Mouse (Mus musculus): ENCODE results near the gene Sema3b.

The Sema3b gene

DNA sequence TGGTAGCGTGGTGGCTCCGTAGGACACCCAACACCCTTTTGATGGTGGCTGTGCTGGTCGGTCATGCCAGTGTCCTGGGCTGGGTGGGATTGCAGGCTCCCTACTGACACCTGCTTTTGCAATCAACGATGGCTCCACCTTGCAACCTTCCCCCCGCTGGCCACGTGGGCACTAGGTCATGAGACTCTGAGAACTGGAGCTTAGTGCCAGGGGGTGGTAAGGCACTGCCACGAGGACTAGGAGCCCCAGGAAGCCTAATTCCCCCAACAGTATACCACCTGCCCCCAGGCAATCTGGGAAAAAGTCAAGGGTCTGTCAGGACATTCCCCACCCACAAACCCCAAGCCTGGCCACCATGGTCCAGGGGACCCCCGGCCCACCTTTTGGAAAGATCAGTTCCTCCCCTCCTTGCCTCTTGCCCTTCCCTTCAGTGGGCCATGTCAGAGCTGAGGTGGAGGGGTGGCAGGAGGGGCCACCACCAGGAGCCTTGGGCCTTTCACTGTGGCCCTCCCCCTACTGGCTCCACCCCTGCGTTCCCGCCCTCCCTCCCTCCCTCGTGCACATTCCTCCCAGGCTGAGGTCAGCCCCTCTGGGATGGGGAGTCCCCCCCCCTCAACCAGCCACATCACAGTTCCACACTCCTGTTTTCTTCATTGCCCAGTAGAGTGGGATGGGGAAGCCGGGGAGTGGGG is at the start of gene Sema3b:
Gene Sema3b (minus strand): TSS at position 489 of the 692 bp plus-strand sequence.
- no peak for DNase-seq (ENCODE audit: extremely low spot score, low spot score)

DNA sequence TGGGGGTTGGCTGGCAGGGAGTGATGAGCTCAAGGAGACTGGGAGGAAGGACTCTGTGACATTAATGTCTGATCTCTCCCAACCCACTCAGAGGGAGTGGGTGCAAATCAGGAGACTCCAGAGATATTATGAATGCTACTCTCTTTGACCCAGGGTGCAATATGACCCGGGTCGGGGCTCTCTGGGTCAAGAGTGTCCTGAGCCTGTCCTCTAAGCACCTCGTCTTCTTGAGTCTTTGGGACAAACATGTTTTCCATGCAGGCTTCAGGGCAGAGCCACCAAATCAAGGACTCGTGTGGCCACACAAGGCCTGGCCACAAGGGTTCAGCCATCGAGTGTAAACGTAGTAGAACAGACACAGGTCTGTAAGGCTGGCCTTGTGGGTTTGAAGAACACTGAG is 49.1 kb upstream of the Sema3b start:
- no peak for DNase-seq (ENCODE audit: extremely low spot score, low spot score)

DNA sequence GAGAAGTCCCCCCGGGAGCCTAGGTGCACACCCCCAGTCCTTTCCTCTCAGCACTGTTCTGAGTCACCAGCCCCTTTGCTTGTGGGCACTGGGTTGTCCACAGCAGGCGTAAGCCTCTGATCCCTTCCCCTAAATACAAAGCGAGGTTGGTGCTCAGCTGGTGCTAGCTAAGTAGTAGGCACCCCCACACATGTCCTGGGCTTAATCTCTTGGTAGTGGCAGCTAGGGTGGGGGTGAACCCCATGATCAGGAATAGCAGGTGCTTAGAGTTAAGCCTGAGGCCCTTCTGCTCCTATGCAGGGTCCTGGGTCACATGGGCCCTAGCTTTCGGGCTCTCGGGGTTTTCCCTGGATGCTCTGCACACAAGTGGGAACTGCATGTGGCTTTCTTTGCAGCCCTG is 48.1 kb upstream of the Sema3b start:
- DNase-seq (ENCODE audit: extremely low spot score, low spot score), result no peak

DNA sequence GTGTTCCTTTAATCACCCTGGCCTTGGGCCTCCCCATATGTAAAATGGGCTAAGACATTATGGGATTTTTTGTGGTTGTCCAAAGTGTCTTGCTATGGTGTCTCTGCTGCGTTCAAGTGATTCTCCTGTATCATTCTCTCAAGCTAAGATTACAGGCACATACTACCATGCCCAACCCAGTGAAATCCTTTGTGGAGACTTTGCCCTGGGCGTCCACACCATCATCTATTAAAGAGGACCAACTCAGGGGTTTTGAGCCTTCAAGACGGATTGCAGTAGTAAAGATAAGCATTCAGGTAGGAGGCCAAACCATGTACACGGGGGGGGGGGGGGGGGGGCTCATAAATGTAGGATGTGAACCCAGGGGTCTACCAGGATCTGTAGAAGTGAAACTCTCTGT is 45.6 kb upstream of the Sema3b start:
- DNase-seq (ENCODE audit: extremely low spot score, low spot score), result no peak

DNA sequence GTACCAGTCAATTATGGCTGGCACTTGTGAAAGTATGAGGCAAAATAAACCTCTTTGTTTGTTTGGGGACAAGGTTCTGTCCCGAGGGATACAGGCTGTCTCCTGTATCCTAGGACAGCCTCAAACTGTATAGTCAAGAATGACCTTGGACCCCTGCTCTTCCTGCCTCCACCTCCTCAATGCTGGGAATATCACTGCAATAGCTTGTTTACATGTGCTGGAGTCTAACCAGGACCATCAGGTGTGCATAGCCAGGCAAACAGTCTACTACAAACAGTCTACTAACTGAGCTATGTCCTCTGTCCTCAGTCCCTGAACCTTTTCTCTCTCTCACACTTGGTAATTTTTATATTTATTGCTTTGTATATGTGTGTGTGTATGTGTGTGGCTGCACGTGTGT is 44.4 kb upstream of the Sema3b start:
- no peak for DNase-seq (ENCODE audit: extremely low spot score, low spot score)

DNA sequence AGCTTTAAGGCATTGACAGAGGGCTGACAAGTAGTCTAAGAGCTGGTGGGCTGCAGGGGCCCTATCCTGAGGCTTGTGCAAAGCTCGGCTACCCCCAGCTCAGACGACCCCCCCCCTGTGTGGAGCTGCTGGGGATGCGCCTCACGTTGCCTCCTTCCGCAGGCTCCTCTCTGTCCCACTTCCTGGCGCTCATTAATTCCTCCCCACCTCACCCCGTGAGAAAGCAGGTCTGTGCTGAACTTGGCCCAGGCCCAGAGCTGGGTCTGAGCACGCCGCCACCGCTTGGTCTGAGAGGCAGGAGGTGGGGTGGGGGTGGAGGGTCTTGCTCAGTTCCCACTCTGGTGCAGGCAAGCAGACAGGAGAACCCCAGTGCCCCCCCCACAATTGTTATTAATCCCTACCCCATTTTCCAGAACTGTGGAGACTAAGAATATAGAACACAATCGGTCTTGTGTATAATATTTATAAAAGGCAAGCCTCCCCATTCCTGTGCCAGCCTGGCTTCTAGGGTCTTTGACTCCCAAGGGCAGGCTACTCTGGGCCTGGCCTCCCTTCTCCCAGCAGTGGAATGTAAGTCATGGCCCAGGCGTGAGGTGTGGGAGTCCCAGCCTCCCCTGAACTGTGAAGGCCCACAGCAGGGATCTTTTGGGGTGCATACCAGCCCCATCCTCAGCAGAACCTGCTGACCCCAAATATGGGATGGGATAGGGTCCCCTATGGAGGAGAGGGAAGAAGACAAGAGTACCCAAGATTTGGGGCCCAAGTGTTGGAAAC is 41.9 kb upstream of the Sema3b start:
- no peak for DNase-seq (ENCODE audit: extremely low spot score, low spot score)

DNA sequence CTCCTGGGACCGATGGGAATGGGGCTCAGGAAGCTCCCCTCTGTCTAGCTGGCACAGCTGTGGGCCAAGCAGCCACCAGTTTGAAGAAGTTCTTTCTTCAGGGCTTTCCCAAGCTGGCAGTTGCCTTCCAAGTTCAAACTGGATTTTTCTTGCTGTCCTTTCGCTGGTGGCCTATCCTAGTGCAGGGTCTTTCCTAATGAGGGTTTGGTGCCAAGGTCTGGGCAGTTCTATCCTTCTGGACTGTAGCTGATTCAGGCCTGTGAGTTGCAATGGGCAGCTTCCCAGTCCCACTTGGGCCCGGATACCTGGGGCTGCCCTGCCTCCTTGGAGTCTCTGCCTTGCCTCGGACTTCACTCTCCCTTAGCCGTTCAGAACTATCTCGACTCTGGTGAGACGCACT is 41.2 kb upstream of the Sema3b start:
- no peak for DNase-seq (ENCODE audit: extremely low spot score, low spot score)

DNA sequence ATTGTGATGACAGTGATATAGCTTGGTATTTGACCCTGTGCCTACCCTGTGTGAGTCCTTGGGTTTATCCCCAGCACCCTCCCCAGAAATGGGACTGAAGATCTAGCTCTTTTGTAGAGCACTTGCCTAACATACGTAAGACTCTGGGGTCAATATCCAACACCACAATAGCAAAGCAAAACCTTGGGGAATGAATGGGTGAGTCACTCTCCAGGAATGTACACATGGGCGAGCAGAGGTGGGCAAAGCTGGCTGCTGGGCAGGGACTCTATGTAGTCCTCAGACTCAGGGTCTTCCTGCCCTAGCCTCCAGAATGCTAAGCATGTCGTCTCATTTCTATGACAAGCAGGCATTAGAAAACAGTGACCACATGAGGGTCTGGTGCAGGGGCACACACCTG is 39.7 kb upstream of the Sema3b start:
- DNase-seq (ENCODE audit: extremely low spot score, low spot score), result no peak

DNA sequence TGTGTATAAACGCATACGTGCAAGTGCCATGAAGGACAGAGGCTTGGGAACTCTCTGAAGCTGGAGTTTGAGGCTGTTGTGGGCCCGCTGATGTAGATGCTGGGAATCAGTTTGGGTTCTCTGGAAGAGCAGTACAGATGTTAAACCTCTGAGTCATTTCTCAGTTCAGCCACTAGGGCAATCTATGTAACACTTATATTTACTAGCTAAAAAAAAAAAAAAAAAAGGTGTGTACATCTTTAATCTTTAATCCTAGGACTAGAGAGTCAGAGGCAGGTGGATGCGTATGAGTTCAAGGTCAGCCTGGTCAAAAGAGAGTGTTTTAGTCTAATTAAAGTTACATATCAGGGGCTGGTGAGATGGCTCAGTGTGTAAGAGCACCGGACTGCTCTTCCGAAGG is 37.9 kb upstream of the Sema3b start:
- no peak for DNase-seq (ENCODE audit: extremely low spot score, low spot score)

DNA sequence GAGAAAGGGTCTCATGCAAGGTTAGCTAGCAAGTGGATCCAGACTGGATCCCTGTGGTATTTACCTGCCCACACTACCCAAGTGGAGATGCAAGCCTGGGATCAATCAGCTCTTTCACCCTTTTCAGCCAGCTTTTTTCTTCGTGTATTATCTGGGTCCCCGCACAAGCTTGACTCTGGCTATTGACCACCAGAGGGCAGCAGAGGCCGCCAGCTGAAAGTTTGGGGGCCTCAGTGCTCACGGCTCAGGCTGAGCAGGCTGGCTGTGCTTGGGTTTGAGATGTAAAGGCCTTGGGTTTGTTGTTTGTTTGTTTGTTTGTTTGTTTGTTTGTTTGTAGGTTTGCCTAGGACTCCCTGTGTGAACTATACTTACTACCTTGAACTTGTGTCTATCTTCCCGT is 36.5 kb upstream of the Sema3b start:
- peak; percentile 88 for DNase-seq (ENCODE audit: extremely low spot score, low spot score)

DNA sequence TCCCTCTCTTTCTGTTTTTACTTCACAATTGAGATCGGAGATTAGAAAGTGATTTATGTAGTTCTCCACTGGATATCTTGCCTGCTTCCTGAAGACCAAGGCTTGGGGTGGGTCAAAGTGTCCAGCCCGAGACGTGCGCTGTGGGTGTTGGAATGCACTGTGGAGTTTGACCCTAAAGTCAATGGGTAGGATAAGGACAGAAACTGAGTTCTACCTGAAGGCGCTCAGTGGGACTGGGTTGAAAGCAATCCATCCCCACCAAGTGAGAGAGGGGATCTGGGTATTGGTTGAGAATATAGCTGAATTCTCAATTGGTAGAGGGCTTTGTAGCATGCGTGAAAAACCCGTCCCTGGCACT is 36.1 kb upstream of the Sema3b start:
- no peak for DNase-seq (ENCODE audit: extremely low spot score, low spot score)

DNA sequence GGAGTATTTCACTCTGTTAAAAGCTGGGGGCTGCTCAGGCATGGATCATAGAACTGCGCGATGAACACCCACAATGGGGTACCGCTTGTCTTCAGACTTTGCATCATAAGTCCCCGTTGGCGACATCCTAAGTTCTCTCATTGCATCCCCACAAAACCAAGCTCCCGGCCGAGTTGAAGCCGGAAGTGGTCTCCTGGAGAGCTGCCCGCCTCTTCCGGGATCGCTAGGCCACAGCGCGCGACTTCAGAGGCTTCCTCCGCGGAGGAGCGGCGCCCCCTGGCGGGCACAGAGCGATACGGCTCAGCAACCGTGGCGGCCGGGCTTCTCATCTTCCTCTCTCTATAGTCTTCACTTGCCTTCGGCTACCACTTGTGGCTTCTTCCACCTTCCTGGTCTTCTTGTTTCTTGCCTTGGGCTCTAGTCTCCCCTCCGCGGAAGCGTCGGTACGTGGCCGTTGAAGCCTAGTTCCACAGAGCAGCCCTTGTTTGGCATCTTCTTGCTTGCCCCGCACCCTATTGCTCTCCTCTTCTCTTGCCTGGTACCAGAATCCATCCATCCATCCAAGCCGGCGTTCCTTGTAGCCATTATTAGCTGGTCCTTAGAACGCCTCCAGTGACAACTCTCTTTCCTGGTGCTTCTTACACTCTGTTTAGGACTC is 35.6 kb upstream of the Sema3b start:
- peak; percentile 97 for DNase-seq (ENCODE audit: extremely low spot score, low spot score)

DNA sequence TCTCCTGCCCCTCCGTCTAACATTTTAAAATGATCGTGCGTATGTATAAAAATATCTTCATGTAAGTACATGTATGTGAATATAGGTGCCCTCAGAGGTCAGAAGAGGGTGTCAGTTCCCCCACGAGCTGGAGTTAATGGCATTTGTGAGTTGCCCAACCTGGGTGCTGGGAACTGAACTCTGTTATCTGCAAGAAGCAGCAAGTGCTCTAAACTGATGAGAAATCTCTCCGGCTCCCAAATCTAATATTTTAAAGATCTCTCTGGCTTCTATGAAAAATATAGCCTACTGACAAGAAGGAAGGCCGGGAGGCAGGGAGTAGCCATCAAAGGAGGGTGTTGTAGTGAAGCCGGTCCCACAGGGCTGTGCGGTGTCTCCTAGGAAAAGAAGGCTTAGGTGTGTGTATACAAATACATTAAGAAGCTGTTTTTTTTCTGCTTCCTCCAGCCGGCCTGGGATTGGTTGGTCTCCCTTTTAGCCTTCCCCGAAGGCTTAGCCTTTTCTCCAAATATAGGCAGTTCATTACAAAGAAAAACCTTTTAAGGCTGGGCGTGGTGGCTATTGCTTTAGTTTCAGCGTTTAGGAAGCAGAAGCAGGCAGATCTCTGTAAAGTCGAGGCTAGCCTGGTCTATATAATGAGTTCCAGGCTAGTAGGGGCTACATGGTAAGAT is 34.6 kb upstream of the Sema3b start:
- no peak for DNase-seq (ENCODE audit: extremely low spot score, low spot score)

DNA sequence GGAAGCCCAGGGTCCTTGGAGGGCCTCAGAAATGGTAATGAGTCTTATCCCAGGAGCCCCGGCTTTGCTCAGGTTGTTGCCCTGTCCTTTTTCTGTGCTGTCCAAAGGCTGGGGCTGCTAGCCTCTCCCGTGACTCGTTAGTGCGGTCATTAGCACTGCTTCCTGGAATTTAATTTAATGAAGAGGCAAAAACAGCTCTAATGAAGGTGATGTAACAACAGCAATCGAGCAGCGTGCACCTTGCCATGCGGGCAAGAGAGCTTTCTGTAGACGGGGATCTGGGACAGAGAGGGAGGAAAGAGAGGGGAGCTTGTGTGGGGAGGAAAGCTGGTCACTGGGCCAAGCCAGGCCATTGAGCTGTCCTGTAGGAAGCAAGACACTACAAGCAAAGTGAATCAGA is 32.6 kb upstream of the Sema3b start:
- DNase-seq (ENCODE audit: extremely low spot score, low spot score), result no peak

DNA sequence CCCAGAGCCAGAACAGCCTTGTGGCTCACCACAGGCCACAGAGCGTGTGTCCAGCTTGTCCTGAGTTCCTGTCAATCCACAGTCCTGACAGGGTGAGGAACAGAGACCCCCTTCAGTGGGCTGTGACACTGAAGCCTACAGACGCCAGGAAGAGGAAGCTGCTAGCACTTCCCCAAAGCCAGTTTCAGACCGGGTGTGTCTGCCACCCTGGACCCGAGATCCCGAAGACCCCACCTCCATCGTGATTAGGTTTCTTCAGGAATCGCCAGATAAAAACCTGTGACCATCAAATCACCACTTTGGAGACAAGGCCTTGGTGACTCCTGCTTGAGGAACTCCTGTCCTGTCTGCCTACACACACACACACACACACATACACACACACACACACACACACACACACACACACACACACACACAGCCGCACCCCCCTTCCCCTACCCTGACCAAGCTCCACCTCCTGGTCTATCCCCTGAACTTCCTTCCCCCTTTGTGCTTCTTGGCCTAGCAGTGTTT is 31.3 kb upstream of the Sema3b start:
- no peak for DNase-seq (ENCODE audit: extremely low spot score, low spot score)

DNA sequence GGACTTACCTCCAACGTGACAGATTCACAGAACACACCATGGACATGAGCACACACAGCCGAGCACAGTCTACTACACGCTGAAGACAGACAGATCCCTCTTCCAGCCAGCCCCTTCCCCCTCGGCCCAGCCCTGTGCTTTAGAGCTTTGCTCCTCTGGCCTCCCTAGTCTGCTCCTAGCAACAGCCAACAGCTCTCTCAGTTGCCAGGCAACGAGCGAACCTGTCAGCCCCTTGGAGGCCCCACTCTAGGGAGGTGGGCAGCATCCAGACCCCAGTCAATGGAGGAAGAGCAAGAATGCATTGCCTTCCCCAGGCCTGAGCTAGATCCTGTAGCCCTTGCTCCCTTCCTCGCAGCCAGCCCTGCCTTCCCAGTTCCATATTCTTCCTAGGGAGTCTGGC is 28.0 kb upstream of the Sema3b start:
- DNase-seq (ENCODE audit: extremely low spot score, low spot score), result peak; percentile 63

DNA sequence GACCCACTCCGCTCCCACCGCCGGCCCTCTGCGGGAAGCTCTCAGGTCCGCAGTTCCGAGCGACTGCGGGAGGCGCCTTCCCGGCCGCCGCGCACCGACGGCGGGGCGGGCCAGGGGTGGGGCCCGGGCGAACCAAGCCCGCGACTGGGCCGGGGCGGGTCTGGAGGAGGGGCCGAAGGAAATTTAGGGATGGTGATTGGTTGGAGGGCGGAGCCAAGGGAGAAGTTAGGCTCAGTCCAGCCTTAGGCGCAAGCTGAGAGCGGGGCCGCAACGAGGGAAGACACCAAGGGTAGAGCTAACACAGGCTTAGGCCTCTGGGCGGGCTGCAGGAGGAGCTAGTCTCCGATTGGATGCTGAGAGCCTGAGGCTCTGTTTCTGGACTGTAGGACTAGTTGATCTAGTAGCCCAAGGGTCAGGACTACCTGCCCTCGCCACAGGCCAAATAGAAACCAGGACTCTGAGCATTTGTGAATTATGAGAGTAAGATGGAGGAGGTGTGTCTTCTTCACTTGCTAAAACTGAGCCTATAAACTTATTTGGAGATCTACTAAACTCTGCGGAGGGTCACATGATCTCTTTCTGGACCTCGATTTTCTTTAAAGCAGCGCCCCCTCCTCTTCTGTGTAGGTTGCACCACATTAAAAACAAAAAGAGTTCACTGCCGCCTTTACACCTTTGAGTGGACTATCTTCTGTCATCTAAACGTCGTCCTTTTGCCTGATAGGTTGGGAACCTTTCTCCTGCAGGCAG is 26.4 kb upstream of the Sema3b start, which contains the start of gene Gnai2:
Gene Gnai2 (minus strand): TSS at position 89 of the 750 bp plus-strand sequence.
- peak; percentile 95 for DNase-seq (ENCODE audit: extremely low spot score, low spot score)

DNA sequence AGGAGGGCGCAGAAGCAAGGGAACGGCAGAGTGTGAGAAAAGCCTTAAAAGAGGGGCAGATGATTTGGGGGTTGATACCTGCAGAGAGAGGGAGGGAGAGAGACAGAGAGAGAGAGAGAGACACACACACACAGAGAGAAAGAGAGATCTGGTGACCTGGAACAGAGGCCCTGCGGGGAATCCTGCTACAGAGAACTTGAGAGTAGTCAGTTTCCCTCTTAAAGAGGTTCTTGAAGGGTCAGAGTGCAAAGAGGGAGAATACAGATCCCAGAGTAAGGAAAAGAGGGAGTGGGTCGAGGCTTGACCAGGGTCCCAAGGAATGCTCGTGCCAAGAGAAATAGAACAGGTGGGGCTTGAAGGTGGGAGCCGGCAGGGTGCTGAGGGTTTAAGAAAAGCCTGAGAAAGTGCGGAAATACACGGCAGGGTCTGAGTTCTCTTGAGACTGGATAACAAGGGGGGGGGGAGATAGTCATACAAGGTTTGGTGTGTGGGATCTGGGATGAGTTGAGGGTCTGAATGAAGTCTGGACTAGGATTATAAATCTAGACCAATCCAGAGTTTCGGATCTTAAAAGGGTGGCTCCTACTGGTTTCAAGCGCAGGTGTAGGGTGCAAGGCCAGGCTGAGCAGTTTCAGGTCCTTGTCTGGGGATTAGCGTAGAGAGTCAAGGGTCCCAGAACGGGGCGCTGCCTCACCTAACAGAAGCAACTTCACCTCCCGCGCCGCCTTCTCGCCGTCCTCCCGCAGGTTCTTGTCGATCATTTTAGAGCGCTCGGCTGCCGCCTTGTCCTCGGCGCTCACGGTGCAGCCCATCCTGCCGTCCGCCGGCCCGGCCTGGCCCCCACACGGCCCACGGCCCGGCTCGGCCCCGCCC is 25.6 kb upstream of the Sema3b start:
- DNase-seq (ENCODE audit: extremely low spot score, low spot score), result peak; percentile 65

DNA sequence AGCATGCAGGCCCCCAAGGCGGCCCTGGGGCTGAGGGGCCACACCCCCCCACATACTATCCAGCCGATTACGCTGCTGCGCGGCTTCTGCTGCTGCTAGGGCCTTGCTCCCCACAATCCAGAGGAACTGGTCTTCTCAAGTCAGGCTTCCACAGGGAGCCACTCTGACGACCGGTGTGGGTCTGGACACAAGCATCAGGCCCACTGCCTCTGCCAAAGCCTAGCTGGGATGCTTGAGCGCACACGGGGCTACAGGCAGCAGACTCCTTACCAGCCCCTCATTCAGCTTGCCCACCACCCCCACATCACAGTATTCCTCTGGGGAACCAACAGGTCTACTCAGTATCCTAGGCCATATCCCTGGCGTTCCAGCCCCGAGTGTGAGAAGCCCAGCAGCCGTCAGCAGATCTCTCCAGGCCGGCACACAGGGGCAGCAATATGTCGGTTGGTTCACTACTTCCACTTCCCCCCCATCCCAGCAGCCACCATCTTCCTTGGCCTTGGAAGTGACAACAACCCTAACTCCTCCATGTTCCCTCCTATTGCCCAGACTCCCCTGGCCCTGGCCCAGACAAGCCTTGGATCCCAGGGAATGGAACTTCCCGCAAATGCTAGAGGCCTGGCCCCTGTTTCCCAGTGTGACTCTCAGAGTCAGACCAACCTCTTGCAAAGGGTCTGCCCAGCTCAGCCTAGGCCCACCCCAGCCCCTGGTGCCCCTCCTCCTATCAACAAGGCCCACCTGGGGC is 24.8 kb upstream of the Sema3b start:
- no peak for DNase-seq (ENCODE audit: extremely low spot score, low spot score)

All from neural tube, embryonic 10.5 days (tissue).